Mouse (Mus musculus) embryonic facial prominence, embryonic 13.5 days (tissue): ENCODE data around the gene Aes. TPM values are rescaled to one million over a fixed set of nuclear protein-coding genes. Genes with fewer than 3 reads are reported as not detected.

Experiments used
- polyA plus RNA-seq: library from polyadenylated mRNA; unstranded; fragments of >200 nt; fragmentation: Nextera tagmentation; extraction: Ambion mirVana; gene quantifications from 2 replicates; pipeline ENCODE4 v1.2.1, GENCODE M21; 2015

Gene Aes
- polyA plus RNA-seq, 1 experiment from 2014 or later = 464 TPM

Other genes with a start within 250 kb of the Aes start
- gene Cactin, start 238.4 kb upstream of the Aes start, polyA plus RNA-seq = 43.2 and 46.9 TPM in 2 replicates
- 7.1 and 7.3 TPM in 2 replicates for gene Tbxa2r, start 230.8 kb upstream of the Aes start, polyA plus RNA-seq
- 0.13 TPM in 1 of 2 replicates, not detected in the other for gene Gipc3, start 216.2 kb upstream of the Aes start, polyA plus RNA-seq
- 109 and 113 TPM in 2 replicates for gene Hmg20b, start 209.0 kb upstream of the Aes start, polyA plus RNA-seq
- 10.7 and 11.0 TPM in 2 replicates for gene Mfsd12, start 202.0 kb upstream of the Aes start, polyA plus RNA-seq
- 1.0 and 1.2 TPM in 2 replicates for gene 4930404N11Rik, start 193.7 kb upstream of the Aes start, polyA plus RNA-seq
- gene Fzr1, start 181.0 kb upstream of the Aes start, polyA plus RNA-seq = 102 and 119 TPM in 2 replicates
- gene Dohh, start 175.1 kb upstream of the Aes start, polyA plus RNA-seq = 67.8 and 71.8 TPM in 2 replicates
- 4.1 and 5.0 TPM in 2 replicates for gene Gm48551, start 175.0 kb upstream of the Aes start, polyA plus RNA-seq
- gene Gm48552, start 170.5 kb upstream of the Aes start, polyA plus RNA-seq = 1.2 and 1.5 TPM in 2 replicates
- 3.1 and 7.1 TPM in 2 replicates for gene Smim24, start 166.4 kb upstream of the Aes start, polyA plus RNA-seq
- gene Nfic, start 103.9 kb upstream of the Aes start, polyA plus RNA-seq = 87.0 and 96.1 TPM in 2 replicates
- gene Celf5, start 76.8 kb upstream of the Aes start, polyA plus RNA-seq = 2.1 and 2.5 TPM in 2 replicates
- 82.3 and 87.9 TPM in 2 replicates for gene Ncln, start 63.1 kb upstream of the Aes start, polyA plus RNA-seq
- 0.25 and 0.31 TPM in 2 replicates for gene S1pr4, start 59.4 kb upstream of the Aes start, polyA plus RNA-seq
- gene Gna15, start 35.3 kb upstream of the Aes start, polyA plus RNA-seq = 2.0 and 2.1 TPM in 2 replicates
- gene Gna11, start 14.3 kb upstream of the Aes start, polyA plus RNA-seq = 84.2 and 90.1 TPM in 2 replicates
- gene Tle2, start 15.1 kb downstream of the Aes start, polyA plus RNA-seq = 63.4 and 71.4 TPM in 2 replicates
- gene Tle6, start 41.6 kb downstream of the Aes start, polyA plus RNA-seq = 12.8 and 17.2 TPM in 2 replicates
- 1.3 and 2.0 TPM in 2 replicates for gene BC025920, start 46.8 kb downstream of the Aes start, polyA plus RNA-seq
- gene Sirt6, start 68.3 kb downstream of the Aes start, polyA plus RNA-seq = 52.7 and 54.9 TPM in 2 replicates
- gene Ankrd24, start 69.1 kb downstream of the Aes start, polyA plus RNA-seq = 13.6 and 14.5 TPM in 2 replicates
- gene Gm10778, start 89.6 kb downstream of the Aes start, polyA plus RNA-seq = 5.7 and 7.3 TPM in 2 replicates
- gene Zfp433, start 145.3 kb downstream of the Aes start, polyA plus RNA-seq = 15.2 and 19.8 TPM in 2 replicates
- gene Gm3055, start 211.7 kb downstream of the Aes start, polyA plus RNA-seq = 11.8 and 14.2 TPM in 2 replicates